Mouse (Mus musculus) kidney, embryonic 14.5 days (tissue): ENCODE measurements around the gene Sirt1. TPM values are rescaled to one million over a fixed set of nuclear protein-coding genes. Genes with fewer than 3 reads are reported as not detected.

Source experiments
- polyA plus RNA-seq: library from polyadenylated mRNA; unstranded; fragments of >200 nt; fragmentation: Nextera tagmentation; extraction: Ambion mirVana; gene quantifications from 2 replicates; pipeline ENCODE4 v1.2.1, GENCODE M21; 2014

Sirt1 gene
- polyA plus RNA-seq, 1 experiment from 2014 or later = 10.7 TPM

Other genes starting within 250 kb of the Sirt1 start
- not detected in 2 replicates for gene Mypn, start 177.8 kb downstream of the Sirt1 start, polyA plus RNA-seq
- 36.7 and 53.8 TPM in 2 replicates for gene Herc4, start 137.9 kb downstream of the Sirt1 start, polyA plus RNA-seq
- gene Dnajc12, start 739 bp upstream of the Sirt1 start, polyA plus RNA-seq = 9.8 and 11.3 TPM in 2 replicates
- not detected in 2 replicates for gene Gm7075, start 40.1 kb upstream of the Sirt1 start, polyA plus RNA-seq
- 0.21 and 0.55 TPM in 2 replicates for gene Ctnna3, start 48.4 kb upstream of the Sirt1 start, polyA plus RNA-seq